Mouse (Mus musculus): ENCODE data around the gene Rspry1. TPM values are rescaled to one million over a fixed set of nuclear protein-coding genes. Genes with fewer than 3 reads are reported as not detected.

Gene Rspry1
- polyA plus RNA-seq, 1 experiment from 2014 or later: 22.6 TPM

- no peaks in the 10 kb centered on the region for H3K4me1 ChIP-seq (ENCODE audit: control insufficient read depth in 2 of 2, insufficient read depth in 2 of 2, low read length in 2 of 2)
- no peak overlapping the region for H3K4me2 ChIP-seq (ENCODE audit: low read length)
- peaks cover 84% of the 10 kb centered on the region for H3K36me3 ChIP-seq (ENCODE audit: control insufficient read depth, insufficient read depth, low read length)
- no peak for ATAC-seq (ENCODE audit: insufficient number of reproducible peaks, insufficient read depth, low FRiP score, low read depth)
- H3K27ac ChIP-seq (replicated peaks in 1 of 2; ENCODE audit: control insufficient read depth in 1 of 2, insufficient read depth in 1 of 2, low read depth in 2 of 2, low read length in 2 of 2): no peak overlapping the region
- H3K4me3 ChIP-seq (ENCODE audit: control insufficient read depth in 1 of 2, insufficient read depth in 1 of 2, low read depth in 1 of 2, low read length in 2 of 2): no peak overlapping the region
- no peak overlapping the region for H3K9ac ChIP-seq (ENCODE audit: low read length)
- H3K27me3 ChIP-seq (ENCODE audit: control insufficient read depth, insufficient read depth, low read length): no peaks in the 10 kb centered on the region
- H3K9me3 ChIP-seq (ENCODE audit: control insufficient read depth, low read length): no peaks in the 10 kb centered on the region
- 93% methylated on average over 3 of the region's 3 CpGs for WGBS
These were observed 44.4 kb downstream of the Rspry1 start for GRCm38 (mm10) chr8:94646165-94646564.

- no peak overlapping the region for H3K4me2 ChIP-seq (ENCODE audit: low read length)
- no peak overlapping the region for H3K9ac ChIP-seq (ENCODE audit: low read length)
- H3K27me3 ChIP-seq (ENCODE audit: control insufficient read depth, insufficient read depth, low read length): no peaks in the 10 kb centered on the region
- no peak overlapping the region for H3K27ac ChIP-seq (replicated peaks in 1 of 2; ENCODE audit: control insufficient read depth in 1 of 2, insufficient read depth in 1 of 2, low read depth in 2 of 2, low read length in 2 of 2)
- ATAC-seq (ENCODE audit: insufficient number of reproducible peaks, insufficient read depth, low FRiP score, low read depth): no peak
- H3K4me1 ChIP-seq (ENCODE audit: control insufficient read depth in 2 of 2, insufficient read depth in 2 of 2, low read length in 2 of 2): no peaks in the 10 kb centered on the region
- peaks cover 84% of the 10 kb centered on the region for H3K36me3 ChIP-seq (ENCODE audit: control insufficient read depth, insufficient read depth, low read length)
- no peaks in the 10 kb centered on the region for H3K9me3 ChIP-seq (ENCODE audit: control insufficient read depth, low read length)
- H3K4me3 ChIP-seq (ENCODE audit: control insufficient read depth in 1 of 2, insufficient read depth in 1 of 2, low read depth in 1 of 2, low read length in 2 of 2): no peak overlapping the region
- whole genome bisulfite sequencing: 64% methylated on average over 3 of the region's 3 CpGs
These were observed 47.8 kb downstream of the Rspry1 start for GRCm38 (mm10) chr8:94649496-94649895.

GRCm38 (mm10) chr8:94652951-94653350 is 51.2 kb downstream of the Rspry1 start:
- WGBS: 90% methylated on average over 3 of the region's 3 CpGs
- no peak overlapping the region for H3K4me3 ChIP-seq (ENCODE audit: control insufficient read depth in 1 of 2, insufficient read depth in 1 of 2, low read depth in 1 of 2, low read length in 2 of 2)

GRCm38 (mm10) chr8:94654994-94655393 is 53.3 kb downstream of the Rspry1 start:
- no peak overlapping the region for H3K4me3 ChIP-seq (ENCODE audit: control insufficient read depth in 1 of 2, insufficient read depth in 1 of 2, low read depth in 1 of 2, low read length in 2 of 2)
- no peaks in the 10 kb centered on the region for H3K9me3 ChIP-seq (ENCODE audit: control insufficient read depth, low read length)
- H3K36me3 ChIP-seq (ENCODE audit: control insufficient read depth, insufficient read depth, low read length): peaks cover 86% of the 10 kb centered on the region
- no peak overlapping the region for H3K4me2 ChIP-seq (ENCODE audit: low read length)
- no peaks in the 10 kb centered on the region for H3K4me1 ChIP-seq (ENCODE audit: control insufficient read depth in 2 of 2, insufficient read depth in 2 of 2, low read length in 2 of 2)
- H3K27ac ChIP-seq (replicated peaks in 1 of 2; ENCODE audit: control insufficient read depth in 1 of 2, insufficient read depth in 1 of 2, low read depth in 2 of 2, low read length in 2 of 2): no peak overlapping the region
- H3K9ac ChIP-seq (ENCODE audit: low read length): no peak overlapping the region
- ATAC-seq (ENCODE audit: insufficient number of reproducible peaks, insufficient read depth, low FRiP score, low read depth): no peak
- no peaks in the 10 kb centered on the region for H3K27me3 ChIP-seq (ENCODE audit: control insufficient read depth, insufficient read depth, low read length)

More at GRCm38 (mm10) chr8:94652951-94653350, 51.2 kb downstream of the Rspry1 start:
- Histone ChIP-seq H3K9ac (ENCODE audit: low read length) (no peak overlapping the region), H3K36me3 (ENCODE audit: control insufficient read depth, insufficient read depth, low read length) (peaks cover 85% of the 10 kb centered on the region), H3K27me3 (ENCODE audit: control insufficient read depth, insufficient read depth, low read length) (no peaks in the 10 kb centered on the region), H3K4me1 (ENCODE audit: control insufficient read depth in 2 of 2, insufficient read depth in 2 of 2, low read length in 2 of 2) (no peaks in the 10 kb centered on the region), H3K27ac (replicated peaks in 1 of 2; ENCODE audit: control insufficient read depth in 1 of 2, insufficient read depth in 1 of 2, low read depth in 2 of 2, low read length in 2 of 2) (no peak overlapping the region), H3K9me3 (ENCODE audit: control insufficient read depth, low read length) (no peaks in the 10 kb centered on the region), H3K4me2 (ENCODE audit: low read length) (no peak overlapping the region)
- no peak for ATAC-seq (ENCODE audit: insufficient number of reproducible peaks, insufficient read depth, low FRiP score, low read depth)

- Histone ChIP-seq H3K4me2 (ENCODE audit: low read length) (no peak overlapping the region), H3K36me3 (ENCODE audit: control insufficient read depth, insufficient read depth, low read length) (peaks cover 68% of the 10 kb centered on the region), H3K27ac (replicated peaks in 1 of 2; ENCODE audit: control insufficient read depth in 1 of 2, insufficient read depth in 1 of 2, low read depth in 2 of 2, low read length in 2 of 2) (no peak overlapping the region), H3K4me1 (ENCODE audit: control insufficient read depth in 2 of 2, insufficient read depth in 2 of 2, low read length in 2 of 2) (no peaks in the 10 kb centered on the region), H3K9ac (ENCODE audit: low read length) (no peak overlapping the region), H3K9me3 (ENCODE audit: control insufficient read depth, low read length) (no peaks in the 10 kb centered on the region), H3K4me3 (ENCODE audit: control insufficient read depth in 1 of 2, insufficient read depth in 1 of 2, low read depth in 1 of 2, low read length in 2 of 2) (no peak overlapping the region), H3K27me3 (ENCODE audit: control insufficient read depth, insufficient read depth, low read length) (no peaks in the 10 kb centered on the region)
- WGBS: 96% methylated on average over 2 of the region's 2 CpGs
- ATAC-seq (ENCODE audit: insufficient number of reproducible peaks, insufficient read depth, low FRiP score, low read depth): no peak
These were observed 56.3 kb downstream of the Rspry1 start for GRCm38 (mm10) chr8:94658031-94658430.

GRCm38 (mm10) chr8:94660418-94660817 is 58.7 kb downstream of the Rspry1 start:
- H3K9ac ChIP-seq (ENCODE audit: low read length): no peak overlapping the region
- no peaks in the 10 kb centered on the region for H3K9me3 ChIP-seq (ENCODE audit: control insufficient read depth, low read length)
- no peak overlapping the region for H3K4me3 ChIP-seq (ENCODE audit: control insufficient read depth in 1 of 2, insufficient read depth in 1 of 2, low read depth in 1 of 2, low read length in 2 of 2)
- peaks cover 46% of the 10 kb centered on the region for H3K36me3 ChIP-seq (ENCODE audit: control insufficient read depth, insufficient read depth, low read length)
- 90% methylated on average over 4 of the region's 4 CpGs for WGBS
- H3K4me2 ChIP-seq (ENCODE audit: low read length): no peak overlapping the region
- H3K27ac ChIP-seq (replicated peaks in 1 of 2; ENCODE audit: control insufficient read depth in 1 of 2, insufficient read depth in 1 of 2, low read depth in 2 of 2, low read length in 2 of 2): no peak overlapping the region
- no peak for ATAC-seq (ENCODE audit: insufficient number of reproducible peaks, insufficient read depth, low FRiP score, low read depth)
- H3K27me3 ChIP-seq (ENCODE audit: control insufficient read depth, insufficient read depth, low read length): no peaks in the 10 kb centered on the region
- no peaks in the 10 kb centered on the region for H3K4me1 ChIP-seq (ENCODE audit: control insufficient read depth in 2 of 2, insufficient read depth in 2 of 2, low read length in 2 of 2)

- Histone ChIP-seq H3K27me3 (ENCODE audit: control insufficient read depth, insufficient read depth, low read length) (no peaks in the 10 kb centered on the region), H3K9ac (ENCODE audit: low read length) (no peak overlapping the region), H3K27ac (replicated peaks in 1 of 2; ENCODE audit: control insufficient read depth in 1 of 2, insufficient read depth in 1 of 2, low read depth in 2 of 2, low read length in 2 of 2) (no peak overlapping the region), H3K4me1 (ENCODE audit: control insufficient read depth in 2 of 2, insufficient read depth in 2 of 2, low read length in 2 of 2) (peaks cover 2 to 9% of the 10 kb centered on the region in 2 experiments; a peak in 3 of 4 replicates), H3K4me2 (ENCODE audit: low read length) (no peak overlapping the region), H3K36me3 (ENCODE audit: control insufficient read depth, insufficient read depth, low read length) (peaks cover 25% of the 10 kb centered on the region), H3K4me3 (ENCODE audit: control insufficient read depth in 1 of 2, insufficient read depth in 1 of 2, low read depth in 1 of 2, low read length in 2 of 2) (no peak overlapping the region), H3K9me3 (ENCODE audit: control insufficient read depth, low read length) (no peaks in the 10 kb centered on the region)
- no peak for ATAC-seq (ENCODE audit: insufficient number of reproducible peaks, insufficient read depth, low FRiP score, low read depth)
- WGBS: 77% methylated on average over 2 of the region's 2 CpGs
These were observed 63.0 kb downstream of the Rspry1 start for GRCm38 (mm10) chr8:94664722-94665121.
